Mouse (Mus musculus) brain, embryonic 14.5 days (tissue): ENCODE measurements around the gene Rbm4b. TPM values are rescaled to one million over a fixed set of nuclear protein-coding genes. Genes with fewer than 3 reads are reported as not detected.

Experiments
- DNase-seq: peaks from one replicate; pipeline ENCODE4 v3.0.0-alpha.2; 2011; ENCODE audit warnings: low read depth
- CTCF ChIP-seq: fragments of 200-500 bp; IDR thresholded peaks from 2 replicates; pipeline ENCODE4 v1.5.1; 2012; ENCODE audit warnings: inconsistent platforms, mild to moderate bottlenecking, moderate library complexity, borderline replicate concordance; ENCODE audit not compliant: insufficient read depth, insufficient read length; ENCODE audit errors: extremely low read depth
- POLR2A ChIP-seq: fragments of 200-500 bp; IDR thresholded peaks from 2 replicates; pipeline ENCODE4 v1.6.1; 2012; ENCODE audit warnings: mild to moderate bottlenecking, inconsistent platforms, borderline replicate concordance; ENCODE audit not compliant: poor library complexity, insufficient read depth, insufficient read length, severe bottlenecking; ENCODE audit errors: extremely low read depth
- polyA plus RNA-seq: library from polyadenylated mRNA; depleted of rRNA; stranded (reverse); fragments of >200 nt; gene quantifications from 2 replicates; pipeline ENCODE4 v1.2.3, GENCODE M21; 2012

The Rbm4b gene
- polyA plus RNA-seq, 1 experiment: 97.9 TPM

GRCm38 (mm10) chr19:4720671-4721244 lies 35.5 kb upstream of the Rbm4b start:
- no peak for DNase-seq
- TF ChIP-seq POLR2A: no peak
- no peak for TF ChIP-seq CTCF

- TF ChIP-seq POLR2A (no peak), CTCF (no peak)
- DNase-seq: no peak
These were observed 27.1 kb upstream of the Rbm4b start for GRCm38 (mm10) chr19:4729186-4729585.

- TF ChIP-seq CTCF: no peak
- no peak for TF ChIP-seq POLR2A
- DNase-seq: no peak
These were observed 23.2 kb upstream of the Rbm4b start for GRCm38 (mm10) chr19:4733052-4733451.

- TF ChIP-seq POLR2A: no peak
- DNase-seq: no peak
These were observed 18.4 kb upstream of the Rbm4b start for GRCm38 (mm10) chr19:4737866-4738265.

GRCm38 (mm10) chr19:4739053-4739452 lies 17.2 kb upstream of the Rbm4b start:
- no peak for DNase-seq
- no peak for TF ChIP-seq CTCF
- TF ChIP-seq POLR2A: no peak

GRCm38 (mm10) chr19:4739762-4740161 lies 16.5 kb upstream of the Rbm4b start:
- TF ChIP-seq POLR2A (no peak), CTCF (no peak)

GRCm38 (mm10) chr19:4741482-4741881 lies 14.8 kb upstream of the Rbm4b start:
- no peak for TF ChIP-seq CTCF

More at GRCm38 (mm10) chr19:4739762-4740161, 16.5 kb upstream of the Rbm4b start:
- no peak for DNase-seq

GRCm38 (mm10) chr19:4742229-4742628 lies 14.1 kb upstream of the Rbm4b start:
- no peak for TF ChIP-seq CTCF
- no peak for DNase-seq

More at GRCm38 (mm10) chr19:4741482-4741881, 14.8 kb upstream of the Rbm4b start:
- no peak for DNase-seq

GRCm38 (mm10) chr19:4743524-4743923 lies 12.8 kb upstream of the Rbm4b start:
- TF ChIP-seq POLR2A (no peak), CTCF (peak; percentile 63; the same call in 1 of the 2 replicates)
- DNase-seq: peak; percentile 60

GRCm38 (mm10) chr19:4744026-4744425 lies 12.3 kb upstream of the Rbm4b start:
- no peak for TF ChIP-seq POLR2A
- no peak for TF ChIP-seq CTCF

GRCm38 (mm10) chr19:4745057-4745456 lies 11.2 kb upstream of the Rbm4b start:
- peak; percentile 40 for DNase-seq

More at GRCm38 (mm10) chr19:4744026-4744425, 12.3 kb upstream of the Rbm4b start:
- no peak for DNase-seq

GRCm38 (mm10) chr19:4745681-4746080 lies 10.6 kb upstream of the Rbm4b start:
- DNase-seq: no peak
- TF ChIP-seq POLR2A (no peak), CTCF (no peak)

More at GRCm38 (mm10) chr19:4745057-4745456, 11.2 kb upstream of the Rbm4b start:
- TF ChIP-seq CTCF: no peak
- no peak for TF ChIP-seq POLR2A

GRCm38 (mm10) chr19:4746611-4747010 lies 9.7 kb upstream of the Rbm4b start:
- DNase-seq: no peak

GRCm38 (mm10) chr19:4747631-4748312 lies 8.5 kb upstream of the Rbm4b start:
- TF ChIP-seq POLR2A: no peak
- no peak for TF ChIP-seq CTCF
- no peak for DNase-seq

More at GRCm38 (mm10) chr19:4746611-4747010, 9.7 kb upstream of the Rbm4b start:
- no peak for TF ChIP-seq POLR2A
